In the genomic region with DNA sequence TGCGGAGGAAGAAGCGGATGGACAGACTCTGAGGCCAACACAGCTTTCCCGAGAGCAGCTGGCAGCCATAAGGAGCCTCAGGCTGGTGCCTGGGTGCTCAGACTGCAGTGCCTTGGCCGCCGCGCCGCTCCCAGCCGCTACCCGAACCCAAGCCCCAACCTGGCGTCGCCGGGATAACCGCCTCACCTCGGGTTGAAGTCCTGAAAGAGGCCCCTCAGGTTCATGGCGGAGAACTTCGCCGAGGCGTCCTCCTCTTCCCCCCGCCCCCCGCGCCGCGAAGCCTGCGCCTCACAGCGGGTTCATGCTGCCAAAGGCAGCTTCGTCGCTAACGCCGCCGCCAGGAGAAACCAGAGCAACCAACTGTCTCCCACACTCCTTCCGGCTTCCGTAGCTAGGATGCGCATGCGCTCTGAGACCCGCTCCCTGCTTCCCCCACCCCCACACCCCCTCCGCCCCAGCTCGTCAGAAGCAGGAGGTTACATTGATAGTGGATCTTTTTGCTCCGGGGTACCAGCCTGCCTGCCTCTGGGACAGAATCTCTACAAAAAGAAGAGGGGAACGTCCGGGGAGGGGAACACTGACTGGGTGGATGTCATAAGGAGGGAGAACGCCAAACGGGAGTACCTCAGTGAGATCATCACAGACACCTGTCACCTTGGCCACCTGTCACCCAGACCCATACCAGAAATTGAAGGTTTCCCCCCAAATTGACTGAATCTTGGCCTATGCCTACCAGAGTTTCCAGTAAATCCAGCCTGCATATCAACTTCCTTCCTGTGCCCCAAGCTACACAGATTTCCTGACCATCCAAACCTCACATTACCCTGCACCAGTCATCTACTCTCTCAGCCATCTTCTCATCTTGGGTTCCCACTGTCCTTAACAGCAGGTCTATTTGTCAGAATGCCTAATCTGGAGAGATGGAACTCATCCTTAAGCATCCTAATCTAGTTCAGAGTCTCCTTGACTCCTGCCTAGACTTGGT, we compare ENCODE assay signal across 8 mouse cellular contexts. TPM values are rescaled to one million over a fixed set of nuclear protein-coding genes. Genes with fewer than 3 reads are reported as not detected.
DNase-seq lines count a peak whose midpoint lies in the region; ATAC-seq and TF ChIP-seq lines count a peak whose summit lies in the region.

A gene (minus strand): TSS at position 389 of the 985 bp plus-strand sequence.

- peak; percentile 39 for TF ChIP-seq CTCF in midbrain, postnatal 0 days (IDR thresholded peaks at IDR 0.05)

- H3K4me3 ChIP-seq in embryonic facial prominence, embryonic 13.5 days, result peak within 1 kb of the TSS; percentile 56
- H3K4me3 ChIP-seq in limb, embryonic 14.5 days (replicated peaks; ENCODE audit: low read length), result peak within 1 kb of the TSS; percentile 53
- H3K4me3 ChIP-seq in midbrain, postnatal 0 days (ENCODE audit: low read depth, low read length), result peak within 1 kb of the TSS; percentile 57

- H3K9me3 ChIP-seq in embryonic facial prominence, embryonic 13.5 days, result no peaks in the 10 kb centered on the region
- H3K9me3 ChIP-seq in limb, embryonic 14.5 days (ENCODE audit: control insufficient read depth, low read length), result no peaks in the 10 kb centered on the region
- no peaks in the 10 kb centered on the region for H3K9me3 ChIP-seq in midbrain, postnatal 0 days (ENCODE audit: low read length)

- H3K27ac ChIP-seq in embryonic facial prominence, embryonic 13.5 days, result peak within 1 kb of the TSS; percentile 68
- H3K27ac ChIP-seq in limb, embryonic 14.5 days (replicated peaks; ENCODE audit: low read depth, low read length), result peak within 1 kb of the TSS; percentile 72
- H3K27ac ChIP-seq in midbrain, postnatal 0 days (ENCODE audit: low read depth, low read length), result peak within 1 kb of the TSS; percentile 67

- H3K36me3 ChIP-seq in embryonic facial prominence, embryonic 13.5 days, result no peaks in the 10 kb centered on the region
- no peaks in the 10 kb centered on the region for H3K36me3 ChIP-seq in limb, embryonic 14.5 days (ENCODE audit: control insufficient read depth, insufficient read depth, low read length)
- no peaks in the 10 kb centered on the region for H3K36me3 ChIP-seq in midbrain, postnatal 0 days (ENCODE audit: insufficient read depth, low read length)

- H3K4me1 ChIP-seq in embryonic facial prominence, embryonic 13.5 days, result no peaks in the 10 kb centered on the region
- H3K4me1 ChIP-seq in limb, embryonic 14.5 days (ENCODE audit: control insufficient read depth, insufficient read depth, low read length), result no peaks in the 10 kb centered on the region
- H3K4me1 ChIP-seq in midbrain, postnatal 0 days (ENCODE audit: insufficient read depth, low read length), result 0 out of 2 replicates have a peak, but pooled peaks cover 3% of the 10 kb centered on the region

- TF ChIP-seq POLR2A in limb, embryonic 14.5 days (IDR thresholded peaks at IDR 0.05; ENCODE audit: borderline replicate concordance, extremely low read depth, insufficient read depth, insufficient read length), result no peak

- peak within 1 kb of the TSS; percentile 58 for H3K4me2 ChIP-seq in embryonic facial prominence, embryonic 13.5 days
- peak within 1 kb of the TSS; percentile 47 for H3K4me2 ChIP-seq in limb, embryonic 14.5 days (replicated peaks; ENCODE audit: low read depth, low read length, severe bottlenecking)
- H3K4me2 ChIP-seq in midbrain, postnatal 0 days (ENCODE audit: low read depth, low read length, poor library complexity, severe bottlenecking), result peak within 1 kb of the TSS; percentile 54

- 31% methylated on average over 42 of the region's 42 CpGs for WGBS in embryonic facial prominence, embryonic 13.5 days
- WGBS in limb, embryonic 14.5 days, result 28% methylated on average over 32 of the region's 42 CpGs
- WGBS in midbrain, postnatal 0 days, result 26% methylated on average over 28 of the region's 42 CpGs

- peak; percentile 85 for DNase-seq in 3134 (ENCODE audit: extremely low read depth, insufficient read length, low spot score)
- DNase-seq in adrenal gland, postnatal 36 days, result peak; percentile 87 to 90
- DNase-seq in heart, adult 8-10 months (ENCODE audit: low spot score), result peak; percentile 75
- DNase-seq in kidney, adult 9 months, result peak; percentile 78
- DNase-seq in limb, embryonic 14.5 days (ENCODE audit: low spot score), result peak; percentile 86
- peak; percentile 91 for DNase-seq in midbrain, postnatal 0 days (ENCODE audit: low spot score)
- peak; percentile 53 to 60 for DNase-seq in spleen, postnatal 14 days (ENCODE audit: low spot score in 2 of 2)

- H3K9ac ChIP-seq in embryonic facial prominence, embryonic 13.5 days, result peak within 1 kb of the TSS; percentile 74
- peak within 1 kb of the TSS; percentile 70 for H3K9ac ChIP-seq in limb, embryonic 14.5 days (ENCODE audit: low read depth, low read length, severe bottlenecking)
- H3K9ac ChIP-seq in midbrain, postnatal 0 days (replicated peaks; ENCODE audit: low read length, poor library complexity, severe bottlenecking), result peak within 1 kb of the TSS; percentile 68

- peaks cover 8% of the 10 kb centered on the region for H3K27me3 ChIP-seq in embryonic facial prominence, embryonic 13.5 days
- H3K27me3 ChIP-seq in limb, embryonic 14.5 days (ENCODE audit: control insufficient read depth, insufficient read depth, low read length), result no peaks in the 10 kb centered on the region
- no peaks in the 10 kb centered on the region for H3K27me3 ChIP-seq in midbrain, postnatal 0 days (ENCODE audit: insufficient read depth, low read length)

- ATAC-seq in embryonic facial prominence, embryonic 13.5 days (ENCODE audit: insufficient number of reproducible peaks, insufficient read depth, low FRiP score, low TSS enrichment, low read depth), result peak; percentile 81
- peak; percentile 92 for ATAC-seq in limb, embryonic 14.5 days (ENCODE audit: low FRiP score, low read depth)
- peak; percentile 94 for ATAC-seq in midbrain, postnatal 0 days (ENCODE audit: low FRiP score)

RNA-seq across cellular contexts. Expression of the gene that starts here (rescaled TPM):
- 10 to 100 TPM; 41.3 to 82.5 TPM for total RNA-seq in adrenal gland, postnatal 36 days (2021)
- 40.6 and 44.0 TPM in 2 replicates for polyA plus RNA-seq in embryonic facial prominence, embryonic 13.5 days (2015; fragmentation: Nextera tagmentation; extraction: Ambion mirVana)
- 10 to 100 TPM; 25.0 to 28.0 (median 25.6) TPM for total RNA-seq in heart, adult 8-10 months (2022)
- polyA plus RNA-seq in limb, embryonic 14.5 days (2012; rRNA removed), result 39.8 and 49.3 TPM in 2 replicates
- polyA plus RNA-seq in limb, embryonic 14.5 days (2014; fragmentation: Nextera tagmentation; extraction: Ambion mirVana), result 46.7 and 49.8 TPM in 2 replicates
- total RNA-seq in midbrain, postnatal 0 days (2014; rRNA removed), result 32.8 and 36.5 TPM in 2 replicates
- polyA plus RNA-seq in midbrain, postnatal 0 days (2015; fragmentation: Nextera tagmentation; extraction: Ambion mirVana), result 38.9 and 39.3 TPM in 2 replicates

Comparison
In these comparisons a context has a peak if more than half of its experiments do, and no peak if none do; other contexts are left out.
1. Peak in every context shown above with its lines: DNase-seq, ATAC-seq, H3K4me3 ChIP-seq and H3K27ac ChIP-seq.